Mouse (Mus musculus): ENCODE data around the gene Atp4b. TPM values are rescaled to one million over a fixed set of nuclear protein-coding genes. Genes with fewer than 3 reads are reported as not detected.

Gene Atp4b
- total RNA-seq, 2 experiments from 2014 or later = 0.32 TPM; not detected in 1

Other genes starting within 250 kb of the Atp4b start
- gene Lamp1, start 237.7 kb downstream of the Atp4b start, total RNA-seq (2015) = 209 and 240 TPM in 2 replicates
- gene Lamp1, start 237.7 kb downstream of the Atp4b start, total RNA-seq (2017) = 259 and 273 TPM in 2 replicates
- gene Grtp1, start 196.2 kb downstream of the Atp4b start, total RNA-seq (2015) = 0.71 and 1.0 TPM in 2 replicates
- gene Grtp1, start 196.2 kb downstream of the Atp4b start, total RNA-seq (2017) = 0.08 and 0.37 TPM in 2 replicates
- gene Adprhl1, start 142.7 kb downstream of the Atp4b start, total RNA-seq (2015) = not detected in 2 replicates
- not detected in 2 replicates for gene Adprhl1, start 142.7 kb downstream of the Atp4b start, total RNA-seq (2017)
- gene Dcun1d2, start 108.7 kb downstream of the Atp4b start, total RNA-seq (2015) = 13.2 and 16.8 TPM in 2 replicates
- gene Dcun1d2, start 108.7 kb downstream of the Atp4b start, total RNA-seq (2017) = 18.9 and 23.2 TPM in 2 replicates
- gene Tmco3, start 108.6 kb downstream of the Atp4b start, total RNA-seq (2015) = 10.1 and 10.5 TPM in 2 replicates
- gene Tmco3, start 108.6 kb downstream of the Atp4b start, total RNA-seq (2017) = 9.5 and 13.0 TPM in 2 replicates
- 315 and 317 TPM in 2 replicates for gene Tfdp1, start 58.1 kb downstream of the Atp4b start, total RNA-seq (2015)
- gene Tfdp1, start 58.1 kb downstream of the Atp4b start, total RNA-seq (2017) = 229 and 230 TPM in 2 replicates
- gene Grk1, start 8.3 kb upstream of the Atp4b start, total RNA-seq (2015) = not detected in 2 replicates
- gene Grk1, start 8.3 kb upstream of the Atp4b start, total RNA-seq (2017) = 0.07 TPM in 1 of 2 replicates, not detected in the other
- not detected in 2 replicates for gene Tmem255b, start 38.4 kb upstream of the Atp4b start, total RNA-seq (2015)
- not detected in 2 replicates for gene Tmem255b, start 38.4 kb upstream of the Atp4b start, total RNA-seq (2017)
- not detected in 2 replicates for gene Gas6, start 97.7 kb upstream of the Atp4b start, total RNA-seq (2015)
- gene Gas6, start 97.7 kb upstream of the Atp4b start, total RNA-seq (2017) = 0.12 and 0.84 TPM in 2 replicates
- 0.17 TPM in 1 of 2 replicates, not detected in the other for gene 1700029H14Rik, start 165.6 kb upstream of the Atp4b start, total RNA-seq (2015)
- gene 1700029H14Rik, start 165.6 kb upstream of the Atp4b start, total RNA-seq (2017) = not detected in 2 replicates